Mouse (Mus musculus): Measurements from ENCODE around the gene Tada3. TPM values are rescaled to one million over a fixed set of nuclear protein-coding genes. Genes with fewer than 3 reads are reported as not detected.
"Not testable (repeated sequence)": the region's sequence is repeated elsewhere in the genome, so short reads cannot be mapped to it uniquely, and the experiment has no call there.

Gene Tada3
- polyA plus RNA-seq, 1 experiment, result 25.7 TPM

DNA sequence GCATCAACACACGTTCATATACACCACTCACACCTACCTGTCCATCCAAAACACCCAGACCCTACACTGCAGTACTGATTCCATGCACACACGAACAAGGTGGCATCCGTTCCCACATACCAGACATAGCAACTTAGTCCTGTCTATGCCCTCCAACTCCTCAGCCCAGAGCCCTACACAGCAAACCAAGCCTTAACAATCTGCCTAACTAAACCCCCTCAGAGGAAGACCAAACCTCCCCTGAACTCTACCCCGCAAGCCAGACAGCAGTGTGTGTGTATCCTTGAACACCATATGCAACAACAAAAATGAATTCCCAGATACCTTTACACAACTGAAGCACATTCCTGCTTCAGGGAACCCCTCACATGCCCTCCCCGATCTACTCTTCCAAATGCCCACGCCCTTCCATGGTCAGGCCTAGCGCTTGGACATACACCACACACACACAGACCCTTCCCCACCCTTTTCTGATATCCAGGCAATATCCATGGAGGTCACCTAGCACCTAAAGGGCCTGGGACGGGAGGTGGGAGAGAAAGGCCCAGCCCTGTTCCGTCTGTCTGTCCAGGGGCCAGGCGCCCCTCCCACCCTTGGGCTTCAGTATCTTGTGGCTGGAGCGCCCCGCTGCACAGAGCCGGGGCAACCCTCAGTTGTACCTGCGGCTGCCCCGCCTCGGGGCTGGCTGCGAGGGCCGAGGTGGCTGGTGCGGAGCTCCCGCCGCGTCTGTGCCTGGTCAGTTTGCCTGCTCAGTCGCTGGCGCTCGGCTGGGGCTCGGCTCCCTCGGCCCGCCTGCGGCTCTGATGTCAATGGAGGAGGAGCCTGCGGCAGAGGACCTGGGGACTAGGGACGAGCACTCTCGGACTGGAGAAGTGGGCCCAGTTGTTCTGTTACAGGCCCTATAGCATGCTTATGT, 34.2 kb downstream of the Tada3 start, which contains the start of gene Camk1:
TSS of gene Camk1 (minus strand) at position 808 of the 916 bp plus-strand sequence.
- no peak for DNase-seq (ENCODE audit: low read depth)

DNA sequence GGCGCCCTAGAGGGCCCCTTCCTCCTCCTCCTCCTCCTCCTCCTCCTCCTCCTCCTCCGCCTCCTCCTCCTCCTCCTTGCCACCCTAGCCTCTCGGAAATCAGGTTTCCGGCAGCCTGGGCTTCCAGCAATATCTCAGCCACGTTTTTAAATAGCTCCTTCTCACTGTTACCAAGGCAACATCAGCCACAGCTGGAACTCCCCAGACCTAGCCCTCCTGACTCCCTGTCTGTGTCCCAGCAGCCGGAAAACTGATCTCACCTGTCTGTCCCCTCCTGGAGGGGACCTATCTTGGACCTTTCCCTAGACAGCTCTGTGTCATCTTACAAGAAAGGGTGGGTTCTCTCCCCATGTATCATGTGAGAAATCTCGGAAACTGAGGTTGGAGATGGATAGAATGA, 35.4 kb downstream of the Tada3 start:
- no peak for DNase-seq (ENCODE audit: low read depth)

DNA sequence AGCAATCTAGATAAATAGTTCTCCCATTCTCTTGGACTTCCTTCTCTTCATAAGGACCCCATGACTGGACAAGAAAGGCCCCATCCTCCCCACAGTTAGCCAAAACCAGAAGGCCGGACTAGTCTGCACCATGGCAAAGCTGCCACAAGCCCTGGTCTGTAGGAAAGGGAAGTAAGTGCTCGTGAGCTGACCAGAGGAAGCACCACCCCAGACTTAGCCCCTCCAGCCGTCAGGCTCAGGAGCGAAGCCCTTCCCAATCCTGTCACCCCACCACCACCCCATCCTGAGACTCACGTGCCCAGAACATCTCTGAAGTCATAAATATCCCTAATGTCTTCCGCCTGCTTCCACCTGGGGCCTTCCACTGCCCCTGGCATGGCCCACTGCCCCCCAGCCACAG, 36.1 kb downstream of the Tada3 start:
- no peak for DNase-seq (ENCODE audit: low read depth)

DNA sequence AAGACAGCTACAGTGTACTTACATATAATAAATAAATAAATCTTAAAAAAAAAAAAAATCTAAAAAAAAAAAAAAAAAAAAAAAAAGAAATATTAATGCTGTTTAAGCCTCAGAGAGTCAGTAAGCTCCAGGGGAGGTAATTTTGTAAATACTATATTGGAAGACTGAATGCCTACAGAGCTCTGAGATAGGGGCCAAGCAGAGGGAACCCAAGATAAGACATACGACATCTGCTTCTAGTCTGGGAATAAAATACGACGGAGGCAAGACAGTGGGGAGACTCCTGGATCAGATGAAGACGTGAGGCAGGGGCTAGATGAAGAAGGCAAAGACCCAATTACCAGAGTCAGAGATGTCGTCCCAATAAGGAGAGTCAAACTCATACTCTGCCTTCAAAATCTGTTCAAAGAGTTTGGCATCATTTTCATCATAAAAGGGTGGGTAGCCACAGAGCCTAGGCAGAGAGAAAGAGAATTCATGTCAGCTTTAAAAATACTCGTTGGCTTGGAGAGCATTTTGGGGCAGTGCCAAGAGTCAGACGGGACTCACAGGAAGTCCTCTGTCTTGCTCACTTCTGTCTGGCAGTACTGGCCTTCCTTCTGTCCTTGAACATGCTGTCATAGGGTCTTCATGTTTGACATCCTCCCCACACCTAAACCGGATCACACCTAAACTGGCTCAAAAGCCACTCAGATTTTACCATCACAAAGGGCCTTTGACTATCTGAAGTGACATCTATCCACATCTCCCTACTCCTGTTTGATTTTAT, 40.6 kb downstream of the Tada3 start:
- DNase-seq (ENCODE audit: low read depth), result no peak

- no peak for DNase-seq (ENCODE audit: low read depth)
Measured at GRCm38 (mm10) chr6:113334216-113334615, 43.5 kb downstream of the Tada3 start.

GRCm38 (mm10) chr6:113333137-113333950, 44.3 kb downstream of the Tada3 start:
- no peak for DNase-seq (ENCODE audit: low read depth)

DNA sequence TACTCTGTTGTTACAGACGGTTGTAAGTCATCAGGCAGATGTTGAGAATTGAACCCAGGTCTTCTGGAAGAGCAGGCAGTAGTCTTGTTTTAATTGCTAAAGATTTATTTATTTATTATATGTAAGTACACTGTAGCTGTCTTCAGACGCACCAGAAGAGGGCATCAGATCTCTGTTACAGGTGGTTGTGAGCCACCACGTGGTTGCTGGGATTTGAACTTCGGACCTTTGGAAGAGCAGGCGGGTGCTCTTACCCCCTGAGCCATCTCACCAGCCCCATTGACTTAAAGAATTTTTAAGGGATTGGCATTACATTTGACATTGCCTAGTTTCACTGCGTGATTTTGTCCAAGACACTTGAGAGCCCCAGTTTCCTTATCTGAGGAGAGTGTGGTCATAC, 44.9 kb downstream of the Tada3 start:
- DNase-seq (ENCODE audit: low read depth), result not testable (repeated sequence)

- DNase-seq (ENCODE audit: low read depth), result no peak
Measured at GRCm38 (mm10) chr6:113331721-113332120, 46.0 kb downstream of the Tada3 start.

- DNase-seq (ENCODE audit: low read depth), result no peak
Measured at GRCm38 (mm10) chr6:113330547-113330946, 47.1 kb downstream of the Tada3 start.

- no peak for DNase-seq (ENCODE audit: low read depth)
Measured at GRCm38 (mm10) chr6:113329396-113329795, 48.3 kb downstream of the Tada3 start.

- peak; percentile 92 for DNase-seq (ENCODE audit: low read depth)
Measured at GRCm38 (mm10) chr6:113326533-113327315, 51.0 kb downstream of the Tada3 start, which contains the start of gene Ogg1. Gene Ogg1, plus strand, starts transcription at chr6:113326972.

Other genes starting within 250 kb of the Tada3 start
- gene Lhfpl4, start 182.5 kb downstream of the Tada3 start, polyA plus RNA-seq (2012; rRNA removed), result 0.30 and 0.44 TPM in 2 replicates
- 32.3 and 37.2 TPM in 2 replicates for gene Mtmr14, start 140.0 kb downstream of the Tada3 start, polyA plus RNA-seq (2012; rRNA removed)
- not detected in 2 replicates for gene Cpne9, start 95.6 kb downstream of the Tada3 start, polyA plus RNA-seq (2012; rRNA removed)
- gene Brpf1, start 70.7 kb downstream of the Tada3 start, polyA plus RNA-seq (2012; rRNA removed), result 21.7 and 23.2 TPM in 2 replicates
- gene Ogg1, start 50.9 kb downstream of the Tada3 start, polyA plus RNA-seq (2012; rRNA removed), result 20.4 and 30.5 TPM in 2 replicates
- gene Camk1, start 33.9 kb downstream of the Tada3 start, polyA plus RNA-seq (2012; rRNA removed), result 64.1 and 80.0 TPM in 2 replicates
- 67.1 and 83.2 TPM in 2 replicates for gene Arpc4, start 232 bp upstream of the Tada3 start, polyA plus RNA-seq (2012; rRNA removed)
- gene Ttll3, start 11.4 kb upstream of the Tada3 start, polyA plus RNA-seq (2012; rRNA removed), result 11.0 and 11.8 TPM in 2 replicates
- 81.4 and 99.3 TPM in 2 replicates for gene Rpusd3, start 41.5 kb upstream of the Tada3 start, polyA plus RNA-seq (2012; rRNA removed)
- 1,279 and 2,693 TPM in 2 replicates for gene Cidec, start 57.9 kb upstream of the Tada3 start, polyA plus RNA-seq (2012; rRNA removed)
- gene Jagn1, start 64.7 kb upstream of the Tada3 start, polyA plus RNA-seq (2012; rRNA removed), result 85.6 and 92.9 TPM in 2 replicates
- gene Il17re, start 80.6 kb upstream of the Tada3 start, polyA plus RNA-seq (2012; rRNA removed), result 18.2 and 18.9 TPM in 2 replicates
- gene Il17rc, start 93.5 kb upstream of the Tada3 start, polyA plus RNA-seq (2012; rRNA removed), result 43.9 and 50.2 TPM in 2 replicates
- 34.7 and 37.4 TPM in 2 replicates for gene Creld1, start 105.4 kb upstream of the Tada3 start, polyA plus RNA-seq (2012; rRNA removed)
- 0.09 TPM in 1 of 2 replicates, not detected in the other for gene Prrt3, start 124.0 kb upstream of the Tada3 start, polyA plus RNA-seq (2012; rRNA removed)
- gene Emc3, start 153.8 kb upstream of the Tada3 start, polyA plus RNA-seq (2012; rRNA removed), result 61.9 and 71.6 TPM in 2 replicates
- gene Fancd2, start 153.8 kb upstream of the Tada3 start, polyA plus RNA-seq (2012; rRNA removed), result 1.0 and 1.2 TPM in 2 replicates
- gene Fancd2os, start 222.8 kb upstream of the Tada3 start, polyA plus RNA-seq (2012; rRNA removed), result 0.18 TPM in 1 of 2 replicates, not detected in the other
- 170 and 190 TPM in 2 replicates for gene Brk1, start 226.9 kb upstream of the Tada3 start, polyA plus RNA-seq (2012; rRNA removed)
- 25.7 and 41.1 TPM in 2 replicates for gene Vhl, start 246.1 kb upstream of the Tada3 start, polyA plus RNA-seq (2012; rRNA removed)

All from gonadal fat pad, adult 2 months (tissue).